Mouse (Mus musculus) olfactory bulb, adult 2 months (tissue): ENCODE measurements around the gene Syngr2. TPM values are rescaled to one million over a fixed set of nuclear protein-coding genes. Genes with fewer than 3 reads are reported as not detected.
A peak's percentile ranks its signal among the peaks of the same experiment; 100 is the strongest.
"Not testable (repeated sequence)": the region's sequence is repeated elsewhere in the genome, so short reads cannot be mapped to it uniquely, and the experiment has no call there.

Experiments used
- H3K27ac ChIP-seq: fragments of 200-500 bp; 2 replicates; pipeline ENCODE4 v1.5.1; 2012; ENCODE audit warnings: low read depth, low read length; ENCODE audit not compliant: insufficient read depth
- H3K4me1 ChIP-seq: fragments of 200-500 bp; 2 replicates; pipeline ENCODE4 v1.6.1; 2012; ENCODE audit warnings: low read length; ENCODE audit not compliant: control insufficient read depth, insufficient read depth
- H3K4me3 ChIP-seq: fragments of 200-500 bp; 2 replicates; pipeline ENCODE4 v1.5.1; 2012; ENCODE audit warnings: mild to moderate bottlenecking, low read depth, low read length, moderate library complexity; ENCODE audit not compliant: insufficient read depth
- CTCF ChIP-seq: fragments of 200-500 bp; IDR thresholded peaks from 2 replicates; pipeline ENCODE4 v1.5.1; 2012; ENCODE audit warnings: low read depth, mild to moderate bottlenecking, low read length, moderate library complexity; ENCODE audit not compliant: insufficient read depth
- POLR2A ChIP-seq: fragments of 200-500 bp; IDR thresholded peaks from 2 replicates; pipeline ENCODE4 v1.6.1; 2012; ENCODE audit warnings: mild to moderate bottlenecking, low read depth, low read length, moderate library complexity; ENCODE audit not compliant: insufficient read depth
- WGBS: fragments of 180-500 bp; shearing (Covaris S2); methylation state at CpG from one replicate; pipeline ENCODE4 v1.1.7; 2018; 5-methylcytosine and 5-hydroxymethylcytosine counted together
- polyA plus RNA-seq: library from polyadenylated mRNA; stranded (reverse); fragments of >200 nt; gene quantifications from 2 replicates; pipeline ENCODE4 v1.2.4, GENCODE M21; 2012; ENCODE audit warnings: low replicate concordance; ENCODE audit not compliant: missing spikeins, insufficient read depth, insufficient read length

The Syngr2 gene
- polyA plus RNA-seq, 1 experiment: not detected

DNA sequence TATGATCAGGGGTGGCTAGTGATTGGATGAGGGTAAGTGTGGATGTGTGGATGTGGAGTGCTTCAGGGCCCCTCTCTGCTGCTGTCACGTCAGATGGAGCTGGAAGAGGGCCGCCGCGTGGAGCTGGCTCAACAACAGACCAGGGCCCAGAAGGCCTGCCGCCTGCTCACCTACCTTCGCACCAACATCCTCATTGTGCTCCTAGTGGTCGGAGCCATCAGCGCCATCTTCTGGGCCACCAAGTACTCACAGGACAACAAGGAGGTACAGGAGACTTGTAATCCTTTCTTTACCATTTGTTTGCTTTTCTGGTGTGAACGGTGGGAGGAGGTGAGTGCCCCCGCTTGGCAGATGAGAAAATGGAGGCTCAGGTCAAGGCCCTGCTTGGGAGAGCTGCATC lies 23.2 kb upstream of the Syngr2 start:
- Histone ChIP-seq H3K4me1 (peaks cover 6% of the 10 kb centered on the region; the same call in 1 of the 2 replicates), H3K4me3 (no peak overlapping the region), H3K27ac (no peak overlapping the region)
- WGBS: 38% methylated on average over 10 of the region's 10 CpGs
- TF ChIP-seq POLR2A (no peak), CTCF (peak; percentile 31; the same call in 1 of the 2 replicates)

DNA sequence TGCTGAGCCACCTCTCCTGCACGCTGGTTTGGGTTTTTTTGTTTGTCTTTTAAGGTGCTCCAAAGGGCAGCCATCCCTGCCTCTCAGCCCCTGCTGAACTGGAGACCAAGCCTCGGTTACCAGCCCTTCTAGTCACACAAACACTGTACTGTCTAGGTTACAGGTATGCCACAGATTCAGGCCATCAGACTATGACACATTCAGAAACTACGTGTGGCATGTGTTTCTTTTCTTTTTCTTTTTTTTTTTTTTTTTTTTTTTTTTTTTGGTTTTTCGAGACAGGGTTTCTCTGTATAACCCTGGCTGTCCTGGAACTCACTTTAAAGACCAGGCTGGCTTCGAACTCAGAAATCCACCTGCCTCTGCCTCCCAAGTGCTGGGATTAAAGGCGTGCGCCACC lies 21.0 kb upstream of the Syngr2 start:
- 92% methylated on average over 7 of the region's 7 CpGs for WGBS
- H3K27ac ChIP-seq, H3K4me1 ChIP-seq, H3K4me3 ChIP-seq: not testable (repeated sequence)

DNA sequence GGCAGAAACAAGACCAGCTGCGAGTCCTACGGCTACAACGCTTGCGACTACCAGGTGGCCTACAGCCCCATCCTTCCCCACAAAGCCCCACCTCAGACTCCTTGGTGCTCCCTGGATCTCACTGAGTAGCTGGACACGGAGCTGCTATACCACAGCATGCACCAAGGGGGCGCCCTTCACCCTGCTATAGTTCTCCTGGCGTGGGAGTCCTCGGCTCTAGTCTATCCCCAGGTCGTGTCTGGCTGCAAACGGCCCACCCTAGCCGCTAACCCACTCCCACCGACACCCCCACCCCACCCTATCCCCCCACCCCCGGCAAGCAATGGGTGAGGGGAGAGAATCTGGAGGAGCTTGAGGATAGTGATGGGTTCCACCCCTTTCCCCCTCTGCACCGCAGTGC lies 19.2 kb upstream of the Syngr2 start:
- H3K4me3 ChIP-seq: no peak overlapping the region

DNA sequence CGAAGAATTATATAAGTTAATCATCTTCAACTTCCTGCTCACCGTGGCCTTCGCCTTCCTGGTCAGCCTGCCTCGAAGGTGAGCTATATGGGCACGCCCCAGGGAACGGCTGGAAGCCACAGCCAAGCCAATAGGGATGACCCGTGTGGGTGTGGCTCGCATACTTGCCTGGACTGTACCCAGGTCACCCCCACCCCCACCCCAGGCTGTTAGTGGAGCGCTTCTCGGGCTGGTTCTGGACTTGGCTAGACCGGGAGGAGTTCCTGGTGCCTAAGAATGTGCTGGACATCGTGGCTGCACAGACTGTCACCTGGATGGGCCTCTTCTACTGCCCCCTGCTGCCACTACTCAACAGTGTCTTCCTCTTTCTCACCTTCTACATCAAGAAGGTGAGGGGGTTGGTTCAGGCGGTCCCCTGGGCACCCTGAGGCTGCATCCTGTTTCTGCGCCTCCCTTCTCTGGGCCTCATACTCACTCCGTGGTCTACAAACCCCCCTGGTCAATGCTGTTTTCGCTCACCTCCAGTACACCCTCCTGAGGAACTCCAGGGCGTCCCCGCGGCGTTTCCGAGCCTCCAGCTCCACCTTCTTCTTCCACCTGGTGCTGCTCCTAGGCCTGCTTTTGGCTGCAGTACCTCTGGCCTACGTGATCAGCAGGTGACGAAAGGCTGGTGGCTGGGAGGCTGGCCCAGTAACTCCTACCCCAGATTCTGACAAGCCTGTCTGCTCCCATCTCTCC lies 18.6 kb upstream of the Syngr2 start:
- no peak overlapping the region for H3K4me3 ChIP-seq
- no peak overlapping the region for H3K27ac ChIP-seq
- TF ChIP-seq CTCF (no peak), POLR2A (no peak)
- no peaks in the 10 kb centered on the region for H3K4me1 ChIP-seq
- WGBS: 58% methylated on average over 23 of the region's 23 CpGs

More for the DNA sequence above, 19.2 kb upstream of the Syngr2 start:
- H3K4me1 ChIP-seq: no peaks in the 10 kb centered on the region
- TF ChIP-seq CTCF (peak; percentile 47; the same call in 1 of the 2 replicates), POLR2A (no peak)
- WGBS: 8% methylated on average over 14 of the region's 14 CpGs
- H3K27ac ChIP-seq: no peak overlapping the region

DNA sequence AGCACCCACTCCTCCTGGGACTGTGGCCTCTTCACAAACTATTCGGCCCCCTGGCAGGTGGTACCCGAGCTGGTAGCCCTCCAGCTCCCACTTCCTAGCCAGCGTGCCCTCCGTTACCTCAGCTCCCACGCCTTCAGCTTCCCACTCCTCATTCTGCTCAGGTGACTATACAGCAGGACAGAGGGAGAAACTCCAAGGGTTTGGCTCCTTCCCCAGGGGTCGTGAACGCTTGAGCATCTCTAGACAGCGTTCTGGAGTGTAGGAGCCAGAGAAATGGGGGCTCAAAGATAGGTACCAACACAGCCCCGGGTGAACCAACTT lies 18.1 kb upstream of the Syngr2 start:
- Histone ChIP-seq H3K4me3 (no peak overlapping the region), H3K27ac (no peak overlapping the region), H3K4me1 (no peaks in the 10 kb centered on the region)
- no peak for TF ChIP-seq POLR2A
- no peak for TF ChIP-seq CTCF
- WGBS: 96% methylated on average over 9 of the region's 9 CpGs

DNA sequence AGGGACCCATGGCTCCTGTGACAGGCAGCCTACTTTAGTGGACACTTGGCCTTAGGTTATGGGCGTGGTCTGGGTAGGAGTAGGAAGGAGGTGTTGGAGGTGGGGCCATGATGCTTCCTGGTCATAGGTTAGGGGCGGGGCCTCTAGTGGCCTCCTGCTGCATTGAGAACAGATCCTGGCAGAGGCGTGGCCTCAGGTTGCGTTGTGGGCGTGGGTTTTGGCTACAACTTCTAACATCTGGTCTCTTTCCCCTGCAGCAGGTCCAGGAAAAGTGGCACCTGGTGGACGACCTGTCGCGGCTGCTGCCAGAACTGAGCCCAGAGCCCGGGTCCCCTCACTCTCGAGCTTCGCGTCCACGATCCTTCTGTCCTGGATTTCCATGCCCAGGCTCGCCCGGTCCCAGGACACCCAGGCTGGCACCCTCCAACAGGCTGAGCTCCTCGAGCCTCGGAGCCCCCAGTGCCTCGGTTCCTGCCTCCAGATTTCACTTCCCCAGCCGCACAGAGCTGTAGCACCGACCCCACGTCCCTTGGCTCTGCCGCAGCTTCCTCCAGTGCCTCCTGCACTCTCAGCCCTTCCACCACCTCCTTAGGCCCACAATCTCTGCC lies 17.1 kb upstream of the Syngr2 start:
- no peak overlapping the region for H3K4me3 ChIP-seq

DNA sequence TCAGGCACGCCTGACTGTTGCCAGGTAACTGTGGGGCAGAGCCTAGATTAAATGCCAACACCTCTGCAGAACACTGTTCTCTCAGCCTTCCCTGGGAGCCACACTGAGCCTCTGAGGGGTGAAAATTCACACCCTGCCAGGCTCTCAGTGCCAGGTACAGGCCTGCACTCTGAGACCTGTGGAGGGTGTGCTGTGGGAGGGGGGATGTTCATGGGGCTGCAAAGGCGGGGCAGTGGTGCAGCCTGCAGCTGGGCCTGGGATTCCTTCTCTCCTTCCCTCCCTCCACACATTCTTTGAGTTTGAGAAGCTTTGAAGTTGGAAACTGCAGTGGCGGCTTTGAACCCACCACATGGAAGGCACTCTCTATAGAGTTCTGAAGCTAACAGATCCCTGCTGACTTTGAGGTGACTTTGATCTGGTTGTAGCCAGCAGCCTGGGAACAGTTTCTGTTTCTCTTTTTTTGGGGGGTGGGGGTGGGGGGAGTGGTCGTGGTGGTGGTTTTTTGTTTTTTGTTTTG lies 15.4 kb upstream of the Syngr2 start:
- no peak for TF ChIP-seq POLR2A
- no peak for TF ChIP-seq CTCF
- H3K27ac ChIP-seq: no peak overlapping the region
- no peaks in the 10 kb centered on the region for H3K4me1 ChIP-seq
- H3K4me3 ChIP-seq: no peak overlapping the region
- WGBS: 77% methylated on average over 4 of the region's 4 CpGs

More for the DNA sequence above, 17.1 kb upstream of the Syngr2 start:
- TF ChIP-seq POLR2A (no peak), CTCF (no peak)
- Histone ChIP-seq H3K4me1 (no peaks in the 10 kb centered on the region), H3K27ac (no peak overlapping the region)
- 28% methylated on average over 22 of the region's 22 CpGs for WGBS

DNA sequence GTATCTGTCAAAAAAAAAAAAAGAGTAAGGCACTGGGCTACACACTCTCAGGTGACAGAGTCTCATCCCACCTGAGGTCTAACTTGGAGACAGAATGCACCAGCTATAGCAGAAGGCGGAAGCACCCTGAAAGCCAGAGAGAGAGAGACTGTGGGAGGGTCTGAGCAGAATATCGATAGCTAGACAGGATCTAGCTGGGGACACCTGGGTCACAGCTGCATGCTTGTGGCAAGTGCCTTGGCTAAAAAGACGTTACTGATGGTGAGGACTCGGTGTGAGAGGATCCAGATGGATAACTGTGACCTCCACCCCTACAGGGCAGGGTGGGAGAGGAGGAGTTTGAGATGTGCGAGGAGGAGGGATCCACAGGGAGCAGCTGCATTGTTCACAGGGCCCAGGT lies 12.5 kb upstream of the Syngr2 start:
- no peaks in the 10 kb centered on the region for H3K4me1 ChIP-seq
- TF ChIP-seq POLR2A (no peak), CTCF (no peak)
- no peak overlapping the region for H3K4me3 ChIP-seq
- no peak overlapping the region for H3K27ac ChIP-seq
- WGBS: 74% methylated on average over 5 of the region's 5 CpGs

DNA sequence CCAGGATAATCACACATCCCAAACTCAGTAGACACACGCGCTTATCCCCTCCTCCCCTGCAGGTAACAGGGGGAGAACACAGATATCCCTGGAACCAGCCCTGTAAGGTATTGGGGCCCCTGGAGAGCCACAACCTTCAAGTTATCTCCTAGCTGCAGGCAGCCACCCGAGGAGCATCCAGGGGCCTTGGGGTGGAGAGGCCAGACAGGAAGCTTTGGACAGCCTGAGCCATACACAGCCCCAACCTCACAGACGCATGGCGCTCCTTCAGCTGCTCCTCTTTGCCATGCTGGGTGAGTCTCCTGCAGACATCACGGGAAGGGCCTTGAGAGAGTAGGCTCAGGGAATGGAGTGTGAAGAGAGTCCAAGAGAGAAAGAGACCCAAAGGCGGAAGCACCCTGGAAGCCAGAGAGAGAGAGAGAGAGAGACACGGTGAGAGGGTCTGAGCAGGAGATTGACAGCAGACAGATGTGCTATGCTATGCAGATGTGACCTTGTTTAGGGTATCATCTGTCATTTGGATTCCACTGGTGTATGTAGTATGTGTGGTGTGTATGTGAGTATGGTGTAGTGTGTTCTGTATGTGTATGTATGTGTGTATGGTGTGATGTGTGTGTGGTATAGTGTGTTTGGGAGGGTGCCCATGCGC lies 11.8 kb upstream of the Syngr2 start, which contains the start of gene 6030468B19Rik:
TSS of gene 6030468B19Rik (plus strand) at position 150 of the 649 bp plus-strand sequence.
- H3K4me1 ChIP-seq: no peaks in the 10 kb centered on the region
- no peak within 1 kb of the TSS for H3K4me3 ChIP-seq
- TF ChIP-seq POLR2A: no peak
- no peak for TF ChIP-seq CTCF
- no peak within 1 kb of the TSS for H3K27ac ChIP-seq
- WGBS: 90% methylated on average over 9 of the region's 9 CpGs
